Mouse (Mus musculus) gastrocnemius, postnatal 4 days (tissue): ENCODE measurements around the gene Cib4. TPM values are rescaled to one million over a fixed set of nuclear protein-coding genes. Genes with fewer than 3 reads are reported as not detected.

Experiments
- DNase-seq, 2 experiments: peaks; one replicate each; pipeline ENCODE4 v3.0.0; 2021 to 2022; ENCODE audit warnings: low spot score in 2 of 2, mixed read lengths in 2 of 2
- total RNA-seq, 2 experiments: library from RNA; stranded (reverse); gene quantifications; 2 replicates each; pipeline ENCODE4 v1.2.3; 2021

Cib4 gene
- total RNA-seq, 2 experiments from 2014 or later = not detected

GRCm38 (mm10) chr5:30574367-30574766, 28.7 kb upstream of the Cib4 start:
- no peak for DNase-seq

- DNase-seq = no peak
Observed at GRCm38 (mm10) chr5:30571820-30572219, 26.2 kb upstream of the Cib4 start.

GRCm38 (mm10) chr5:30568479-30568878, 22.8 kb upstream of the Cib4 start:
- no peak for DNase-seq

GRCm38 (mm10) chr5:30559986-30560493, 14.4 kb upstream of the Cib4 start:
- no peak for DNase-seq

- DNase-seq = no peak
Observed at GRCm38 (mm10) chr5:30559421-30559820, 13.8 kb upstream of the Cib4 start.

- DNase-seq = no peak
Observed at GRCm38 (mm10) chr5:30556284-30556683, 10.6 kb upstream of the Cib4 start.

GRCm38 (mm10) chr5:30554981-30555380, 9.3 kb upstream of the Cib4 start:
- no peak for DNase-seq

GRCm38 (mm10) chr5:30553936-30554335, 8.3 kb upstream of the Cib4 start:
- DNase-seq = no peak

GRCm38 (mm10) chr5:30552006-30552405, 6.4 kb upstream of the Cib4 start:
- no peak for DNase-seq

GRCm38 (mm10) chr5:30551022-30551638, 5.5 kb upstream of the Cib4 start:
- no peak for DNase-seq

- no peak for DNase-seq
Observed at GRCm38 (mm10) chr5:30550334-30551021, 4.8 kb upstream of the Cib4 start.

- DNase-seq = no peak
Observed at GRCm38 (mm10) chr5:30548681-30549080, 3.0 kb upstream of the Cib4 start.

- DNase-seq = no peak
Observed at GRCm38 (mm10) chr5:30536051-30536570, 9.5 kb downstream of the Cib4 start.

GRCm38 (mm10) chr5:30534637-30535036, 11.0 kb downstream of the Cib4 start:
- no peak for DNase-seq

GRCm38 (mm10) chr5:30528906-30529305, 16.7 kb downstream of the Cib4 start:
- no peak for DNase-seq

- DNase-seq = no peak
Observed at GRCm38 (mm10) chr5:30527129-30527528, 18.5 kb downstream of the Cib4 start.

- peak in 1 of 2 experiments; percentile 21 for DNase-seq
Observed at GRCm38 (mm10) chr5:30525920-30526836, 19.5 kb downstream of the Cib4 start.

- DNase-seq = no peak
Observed at GRCm38 (mm10) chr5:30524213-30524612, 21.4 kb downstream of the Cib4 start.

- no peak for DNase-seq
Observed at GRCm38 (mm10) chr5:30523131-30523530, 22.5 kb downstream of the Cib4 start.

- no peak for DNase-seq
Observed at GRCm38 (mm10) chr5:30522406-30522805, 23.2 kb downstream of the Cib4 start.

GRCm38 (mm10) chr5:30520214-30520732, 25.4 kb downstream of the Cib4 start:
- DNase-seq = no peak
